Mouse (Mus musculus) ES-Bruce4 (cell line): Measurements from ENCODE around the gene Gm7029.

Source experiments
- CTCF ChIP-seq: IDR thresholded peaks from one replicate; pipeline ENCODE4 v1.8.1; 2011; ENCODE audit warnings: low read depth, low read length
- EP300 ChIP-seq: IDR thresholded peaks from 2 replicates; pipeline ENCODE4 v1.6.1; 2011; ENCODE audit warnings: low read depth, low read length; ENCODE audit not compliant: insufficient read depth

- TF ChIP-seq CTCF (no peak), EP300 (no peak)
Measured at GRCm38 (mm10) chr17:33902491-33902890, 28.9 kb downstream of the Gm7029 start.
